Mouse (Mus musculus) embryonic facial prominence, embryonic 14.5 days (tissue): Measurements from ENCODE around the gene Inpp4b. TPM values are rescaled to one million over a fixed set of nuclear protein-coding genes. Genes with fewer than 3 reads are reported as not detected.
A peak's percentile ranks its signal among the peaks of the same experiment; 100 is the strongest.

Experiments used
- ATAC-seq: fragments of 200-750 bp; cut with Nextera tagmentation; 2 replicates; pipeline ENCODE4 v1.8.0; 2017; ENCODE audit warnings: low read depth, moderate number of reproducible peaks, moderate TSS enrichment
- DNase-seq: peaks from one replicate; pipeline ENCODE4 v3.0.0-alpha.2; 2015; ENCODE audit warnings: low spot score
- H3K27ac ChIP-seq: fragments of 300-500 bp; sonication (generic); replicated peaks from 2 replicates; pipeline ENCODE4 v1.5.1; 2014; ENCODE audit warnings: low read depth, mild to moderate bottlenecking, low read length, moderate library complexity
- H3K27me3 ChIP-seq: fragments of 300-500 bp; sonication (generic); replicated peaks from 2 replicates; pipeline ENCODE4 v1.6.1; 2014; ENCODE audit warnings: low read length; ENCODE audit not compliant: control insufficient read depth, insufficient read depth
- H3K36me3 ChIP-seq: fragments of 300-500 bp; sonication (generic); 2 replicates; pipeline ENCODE4 v1.6.1; 2014; ENCODE audit warnings: low read length, mixed read lengths; ENCODE audit not compliant: control insufficient read depth, insufficient read depth
- H3K4me1 ChIP-seq: fragments of 300-500 bp; sonication (generic); 2 replicates; pipeline ENCODE4 v1.6.1; 2014; ENCODE audit warnings: antibody characterized with exemption, low read length; ENCODE audit not compliant: control insufficient read depth, insufficient read depth
- H3K4me2 ChIP-seq: fragments of 300-500 bp; sonication (generic); 2 replicates; pipeline ENCODE4 v1.6.1; 2014; ENCODE audit warnings: low read depth, mild to moderate bottlenecking, low read length, moderate library complexity, mixed read lengths
- H3K4me3 ChIP-seq: fragments of 300-500 bp; sonication (generic); 2 replicates; pipeline ENCODE4 v1.5.1; 2014; ENCODE audit warnings: low read depth, mild to moderate bottlenecking, low read length
- H3K9ac ChIP-seq: fragments of 300-500 bp; sonication (generic); 2 replicates; pipeline ENCODE4 v1.6.1; 2014; ENCODE audit warnings: low read depth, mild to moderate bottlenecking, low read length, moderate library complexity, mixed read lengths
- H3K9me3 ChIP-seq: fragments of 300-500 bp; sonication (generic); 2 replicates; pipeline ENCODE4 v1.6.1; 2016; ENCODE audit warnings: low read length; ENCODE audit not compliant: control insufficient read depth
- WGBS: fragments of 180-500 bp; shearing (Covaris S2); extraction: QIAGEN DNeasy Blood & Tissue Kit; methylation state at CpG from one replicate; pipeline ENCODE4 v1.1.7; 2014; 5-methylcytosine and 5-hydroxymethylcytosine counted together
- polyA plus RNA-seq: library from polyadenylated mRNA; unstranded; fragments of >200 nt; fragmentation: Nextera tagmentation; extraction: Ambion mirVana; gene quantifications from 2 replicates; pipeline ENCODE4 v1.2.1, GENCODE M21; 2014

Inpp4b gene
- polyA plus RNA-seq, 1 experiment from 2014 or later, result 14.9 TPM

- H3K4me2 ChIP-seq, result no peak overlapping the region
- 82% methylated on average over 4 of the region's 4 CpGs for WGBS
- no peak overlapping the region for H3K9ac ChIP-seq
- DNase-seq, result no peak
- H3K27ac ChIP-seq, result no peak overlapping the region
- H3K36me3 ChIP-seq, result no peaks in the 10 kb centered on the region
- no peaks in the 10 kb centered on the region for H3K4me1 ChIP-seq
- no peaks in the 10 kb centered on the region for H3K27me3 ChIP-seq
- ATAC-seq, result no peak
- no peak overlapping the region for H3K4me3 ChIP-seq
- no peaks in the 10 kb centered on the region for H3K9me3 ChIP-seq
Observed at GRCm38 (mm10) chr8:81858393-81858792, 516.0 kb downstream of the Inpp4b start.

- Histone ChIP-seq H3K9ac (no peak overlapping the region), H3K4me1 (no peaks in the 10 kb centered on the region), H3K4me2 (no peak overlapping the region), H3K36me3 (no peaks in the 10 kb centered on the region), H3K4me3 (no peak overlapping the region), H3K9me3 (no peaks in the 10 kb centered on the region), H3K27me3 (no peaks in the 10 kb centered on the region), H3K27ac (no peak overlapping the region)
- no peak for ATAC-seq
- no peak for DNase-seq
- 78% methylated on average over 1 of the region's 1 CpGs for WGBS
Observed at GRCm38 (mm10) chr8:81859805-81860204, 517.4 kb downstream of the Inpp4b start.

- no peak overlapping the region for H3K4me2 ChIP-seq
- DNase-seq (no peak), ATAC-seq (no peak)
- WGBS, result 88% methylated on average over 8 of the region's 8 CpGs
- H3K36me3 ChIP-seq, result no peaks in the 10 kb centered on the region
- H3K4me3 ChIP-seq, result no peak overlapping the region
- H3K9ac ChIP-seq, result no peak overlapping the region
- H3K27me3 ChIP-seq, result no peaks in the 10 kb centered on the region
- H3K9me3 ChIP-seq, result no peaks in the 10 kb centered on the region
- H3K27ac ChIP-seq, result no peak overlapping the region
- no peaks in the 10 kb centered on the region for H3K4me1 ChIP-seq
Observed at GRCm38 (mm10) chr8:81861311-81861710, 519.0 kb downstream of the Inpp4b start.

- ATAC-seq (no peak), DNase-seq (no peak)
- Histone ChIP-seq H3K9ac (no peak overlapping the region), H3K36me3 (no peaks in the 10 kb centered on the region), H3K4me2 (no peak overlapping the region), H3K27ac (no peak overlapping the region), H3K27me3 (no peaks in the 10 kb centered on the region), H3K4me3 (no peak overlapping the region), H3K9me3 (no peaks in the 10 kb centered on the region), H3K4me1 (no peaks in the 10 kb centered on the region)
Observed at GRCm38 (mm10) chr8:81862738-81863137, 520.4 kb downstream of the Inpp4b start.

GRCm38 (mm10) chr8:81864318-81864717 is 522.0 kb downstream of the Inpp4b start:
- no peak for DNase-seq
- ATAC-seq, result no peak
- Histone ChIP-seq H3K27ac (no peak overlapping the region), H3K27me3 (no peaks in the 10 kb centered on the region), H3K9ac (no peak overlapping the region), H3K4me3 (no peak overlapping the region), H3K36me3 (no peaks in the 10 kb centered on the region), H3K4me1 (no peaks in the 10 kb centered on the region), H3K9me3 (no peaks in the 10 kb centered on the region), H3K4me2 (no peak overlapping the region)
- WGBS, result 76% methylated on average over 2 of the region's 2 CpGs

- WGBS, result 51% methylated on average over 3 of the region's 3 CpGs
- Histone ChIP-seq H3K27me3 (no peaks in the 10 kb centered on the region), H3K4me2 (no peak overlapping the region), H3K4me1 (no peaks in the 10 kb centered on the region), H3K36me3 (no peaks in the 10 kb centered on the region), H3K4me3 (no peak overlapping the region), H3K9me3 (no peaks in the 10 kb centered on the region), H3K27ac (no peak overlapping the region), H3K9ac (no peak overlapping the region)
- DNase-seq (no peak), ATAC-seq (no peak)
Observed at GRCm38 (mm10) chr8:81865664-81866063, 523.3 kb downstream of the Inpp4b start.

- 10% methylated on average over 3 of the region's 3 CpGs for WGBS
- no peak for ATAC-seq
- Histone ChIP-seq H3K4me3 (no peak overlapping the region), H3K4me2 (no peak overlapping the region), H3K4me1 (no peaks in the 10 kb centered on the region), H3K36me3 (no peaks in the 10 kb centered on the region), H3K27ac (no peak overlapping the region), H3K9me3 (no peaks in the 10 kb centered on the region), H3K9ac (no peak overlapping the region), H3K27me3 (no peaks in the 10 kb centered on the region)
- DNase-seq, result peak; percentile 32
Observed at GRCm38 (mm10) chr8:81867020-81867419, 524.7 kb downstream of the Inpp4b start.

GRCm38 (mm10) chr8:81870466-81870865 is 528.1 kb downstream of the Inpp4b start:
- ATAC-seq (no peak), DNase-seq (no peak)
- H3K4me3 ChIP-seq, result no peak overlapping the region
- no peak overlapping the region for H3K9ac ChIP-seq
- H3K27me3 ChIP-seq, result no peaks in the 10 kb centered on the region
- H3K9me3 ChIP-seq, result no peaks in the 10 kb centered on the region
- H3K4me1 ChIP-seq, result no peaks in the 10 kb centered on the region
- no peaks in the 10 kb centered on the region for H3K36me3 ChIP-seq
- H3K27ac ChIP-seq, result no peak overlapping the region
- 88% methylated on average over 2 of the region's 2 CpGs for WGBS
- no peak overlapping the region for H3K4me2 ChIP-seq

GRCm38 (mm10) chr8:81880071-81880470 is 537.7 kb downstream of the Inpp4b start:
- no peak overlapping the region for H3K27ac ChIP-seq
- ATAC-seq, result no peak
- 78% methylated on average over 3 of the region's 3 CpGs for WGBS
- no peaks in the 10 kb centered on the region for H3K36me3 ChIP-seq
- no peaks in the 10 kb centered on the region for H3K27me3 ChIP-seq
- no peak overlapping the region for H3K4me2 ChIP-seq
- H3K4me3 ChIP-seq, result no peak overlapping the region
- no peaks in the 10 kb centered on the region for H3K4me1 ChIP-seq
- no peak for DNase-seq
- H3K9me3 ChIP-seq, result no peaks in the 10 kb centered on the region
- H3K9ac ChIP-seq, result no peak overlapping the region
